Mouse (Mus musculus) erythroblast, adult 5-6 weeks (primary cell): ENCODE measurements around the gene Calr. TPM values are rescaled to one million over a fixed set of nuclear protein-coding genes. Genes with fewer than 3 reads are reported as not detected.
"Not testable (repeated sequence)": the region's sequence is repeated elsewhere in the genome, so short reads cannot be mapped to it uniquely, and the experiment has no call there.

ENCODE experiments used
- ATAC-seq: replicated peaks from 2 replicates; pipeline ENCODE4 v1.8.0; 2016; ENCODE audit warnings: moderate number of reproducible peaks, mild to moderate bottlenecking, moderate TSS enrichment, inconsistent platforms; ENCODE audit not compliant: poor library complexity, low FRiP score, severe bottlenecking
- total RNA-seq, 2 experiments: library from RNA; stranded (forward) in 1 of 2; stranded (reverse) in 1 of 2; fragments of 150-400 nt in 1 of 2; fragments of 200-764, 138-1000 nt in 1 of 2; gene quantifications; 2 replicates each; pipeline versions ENCODE4 v1.2.3 to v1.2.4; 2015 to 2017; ENCODE audit warnings: low replicate concordance in 2 of 2

The Calr gene
- total RNA-seq, 2 experiments from 2014 or later: 255 to 800 TPM

- ATAC-seq: peak; percentile 15; the same call in 1 of the 2 replicates
These were observed 1.2 kb downstream of the Calr start for GRCm38 (mm10) chr8:84845355-84846093.

DNA sequence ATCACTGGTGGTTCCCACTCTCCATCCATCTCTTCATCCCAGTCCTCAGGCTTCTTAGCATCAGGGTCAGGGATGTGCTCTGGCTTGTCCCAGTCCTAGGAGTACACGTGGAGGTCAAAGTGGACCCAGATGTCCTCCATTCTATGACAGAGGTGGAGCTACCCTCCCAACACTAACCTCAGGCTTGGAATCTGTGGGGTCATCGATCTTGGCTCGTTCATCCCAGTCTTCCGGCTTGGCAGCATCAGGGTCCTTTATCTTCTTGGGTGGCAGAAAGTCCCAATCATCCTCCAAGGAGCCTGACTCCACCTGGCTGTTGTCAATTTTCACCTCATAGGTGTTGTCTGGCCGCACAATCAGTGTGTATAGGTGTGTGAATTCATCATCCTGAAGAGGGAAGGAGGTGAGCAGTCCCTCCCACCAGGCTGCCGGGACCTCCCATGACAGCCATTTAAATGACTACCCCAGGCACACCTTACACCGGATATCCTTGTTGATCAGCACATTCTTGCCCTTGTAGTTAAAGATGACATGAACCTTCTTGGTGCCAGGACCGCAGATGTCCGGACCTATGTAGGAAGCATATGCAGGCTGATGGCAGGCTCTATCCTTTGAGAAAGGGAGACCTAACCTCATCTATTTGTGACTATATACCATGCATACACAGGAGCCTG lies 2.2 kb downstream of the Calr start:
- ATAC-seq: no peak

- no peak for ATAC-seq
These were observed 5.2 kb downstream of the Calr start for GRCm38 (mm10) chr8:84841514-84841913.

- peak; percentile 73 for ATAC-seq
These were observed 6.3 kb downstream of the Calr start, which contains the start of gene Rad23a for GRCm38 (mm10) chr8:84840248-84840999. TSS of gene Rad23a (minus strand) at chr8:84840665.

GRCm38 (mm10) chr8:84839875-84840247 lies 6.9 kb downstream of the Calr start:
- no peak for ATAC-seq

GRCm38 (mm10) chr8:84839411-84839810 lies 7.3 kb downstream of the Calr start:
- no peak for ATAC-seq

DNA sequence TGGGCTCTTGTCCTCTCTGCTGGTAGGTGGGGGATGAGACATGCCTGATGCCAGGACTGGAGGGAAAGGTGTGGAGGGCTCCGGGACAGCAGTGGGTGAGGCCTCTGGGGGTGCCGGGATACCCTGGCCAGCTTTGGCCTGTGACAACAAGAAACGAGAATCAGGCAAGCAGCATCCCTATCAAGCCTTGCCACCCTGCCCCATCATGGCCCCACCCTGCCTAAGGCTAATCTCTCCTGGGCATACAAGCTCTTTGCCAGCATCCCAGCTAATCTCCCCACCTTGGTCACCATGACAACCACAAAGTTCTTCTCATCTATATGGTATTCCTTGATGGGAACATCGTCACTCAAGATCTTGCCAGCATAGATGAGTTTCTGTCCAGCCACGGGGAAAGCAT lies 8.2 kb downstream of the Calr start:
- ATAC-seq: peak; percentile 74

- peak; percentile 11 for ATAC-seq
These were observed 8.7 kb downstream of the Calr start for GRCm38 (mm10) chr8:84837912-84838470.

- ATAC-seq: no peak
These were observed 9.4 kb downstream of the Calr start for GRCm38 (mm10) chr8:84837149-84837911.

DNA sequence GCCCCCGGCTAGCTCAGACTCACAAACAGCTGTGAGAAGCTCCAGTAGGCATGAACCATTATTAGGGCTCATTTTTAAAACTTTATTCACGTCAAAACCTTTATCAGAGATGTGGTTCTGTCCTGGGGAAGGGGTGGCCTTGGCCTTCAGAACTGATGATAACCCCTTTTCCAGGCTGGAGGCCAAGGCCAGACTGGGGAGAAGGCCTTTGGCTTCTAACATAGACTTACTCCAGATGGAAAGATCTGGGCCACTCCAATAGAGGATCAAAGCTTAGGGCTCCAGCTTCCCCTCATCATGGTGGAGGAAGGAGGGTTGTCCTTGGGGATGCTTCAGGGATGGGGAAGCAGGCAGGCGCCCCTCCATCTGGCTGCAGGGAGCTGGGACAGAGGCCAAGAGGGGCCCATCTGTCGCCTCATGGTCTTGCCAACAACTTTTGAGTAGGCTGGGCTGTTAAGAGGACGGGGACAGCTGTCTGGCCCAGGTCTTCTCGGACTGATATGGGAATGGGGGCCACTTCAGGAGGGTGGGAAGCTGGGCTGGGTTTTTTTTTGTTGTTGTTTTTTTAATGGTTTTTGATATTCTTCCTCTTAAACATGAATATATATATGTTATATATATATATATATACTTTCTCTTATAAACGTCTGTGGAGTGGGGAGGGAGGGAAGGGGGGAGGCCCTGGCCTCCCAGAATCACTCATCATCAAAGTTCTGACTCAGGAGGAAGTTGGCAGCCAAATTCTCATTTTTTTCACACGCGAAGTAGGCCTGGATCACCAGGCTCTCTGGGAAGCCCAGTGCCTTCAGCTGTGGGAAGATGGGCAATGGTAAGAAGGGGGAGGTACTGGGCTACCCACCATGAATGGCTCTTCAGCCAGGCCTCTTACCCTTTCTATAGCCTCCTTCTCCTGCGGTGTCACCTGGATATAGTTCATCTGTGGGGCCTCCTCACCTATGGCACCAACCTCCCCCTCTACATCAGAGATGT lies 11.6 kb downstream of the Calr start:
- no peak for ATAC-seq

- ATAC-seq: no peak
These were observed 12.5 kb downstream of the Calr start for GRCm38 (mm10) chr8:84834002-84834865.

DNA sequence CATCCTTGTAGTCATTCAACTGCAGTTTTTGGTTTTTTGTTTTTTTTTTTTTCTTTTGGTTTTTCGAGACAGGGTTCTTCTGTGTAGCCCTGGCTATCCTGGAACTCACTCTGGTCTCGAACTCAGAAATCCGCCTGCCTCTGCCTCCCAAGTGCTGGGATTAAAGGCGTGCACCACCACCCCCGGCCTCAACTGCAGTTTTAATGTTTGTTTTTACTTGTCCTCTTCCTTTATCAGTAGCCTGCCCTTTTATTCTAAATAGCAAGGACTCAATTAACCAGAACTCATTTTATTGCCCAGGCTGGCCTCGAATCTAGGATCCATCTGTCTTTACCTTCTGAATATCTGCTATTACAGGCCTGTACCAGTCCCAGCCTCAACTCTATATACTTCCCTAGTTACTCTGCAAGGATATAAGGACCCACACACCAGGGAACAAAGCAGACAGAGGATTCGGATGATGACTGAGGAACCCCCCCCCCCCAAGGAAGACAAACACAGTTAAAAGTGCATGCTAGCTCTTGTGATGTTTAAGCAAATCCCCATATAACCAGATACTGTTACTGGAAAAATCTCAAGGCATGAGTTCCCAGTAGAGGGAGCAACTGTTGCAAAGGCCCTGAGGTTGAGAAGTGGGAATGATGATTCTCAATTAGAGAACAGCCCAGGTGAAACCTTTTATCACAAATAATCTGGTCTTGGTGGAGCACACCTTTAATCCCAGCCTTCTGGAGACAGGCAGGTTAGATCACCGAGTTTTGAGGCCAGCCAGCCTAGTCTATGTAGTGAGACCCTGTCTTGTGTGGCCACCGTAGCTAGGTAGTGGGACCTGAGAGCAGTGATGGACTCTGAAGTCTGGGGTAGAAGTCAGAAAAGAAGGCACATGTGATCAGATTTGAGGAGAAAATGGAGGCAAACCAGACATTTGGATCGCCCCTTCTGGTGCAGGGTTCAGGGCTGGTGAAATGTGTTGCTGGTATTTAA lies 13.7 kb downstream of the Calr start:
- ATAC-seq: peak; percentile 15; the same call in 1 of the 2 replicates

- ATAC-seq: peak; percentile 72
These were observed 14.6 kb downstream of the Calr start for GRCm38 (mm10) chr8:84832034-84832717.

- ATAC-seq: peak; percentile 71
These were observed 15.2 kb downstream of the Calr start, which contains the start of gene Gadd45gip1 for GRCm38 (mm10) chr8:84831490-84831889. TSS of gene Gadd45gip1 (plus strand) at chr8:84831522.

DNA sequence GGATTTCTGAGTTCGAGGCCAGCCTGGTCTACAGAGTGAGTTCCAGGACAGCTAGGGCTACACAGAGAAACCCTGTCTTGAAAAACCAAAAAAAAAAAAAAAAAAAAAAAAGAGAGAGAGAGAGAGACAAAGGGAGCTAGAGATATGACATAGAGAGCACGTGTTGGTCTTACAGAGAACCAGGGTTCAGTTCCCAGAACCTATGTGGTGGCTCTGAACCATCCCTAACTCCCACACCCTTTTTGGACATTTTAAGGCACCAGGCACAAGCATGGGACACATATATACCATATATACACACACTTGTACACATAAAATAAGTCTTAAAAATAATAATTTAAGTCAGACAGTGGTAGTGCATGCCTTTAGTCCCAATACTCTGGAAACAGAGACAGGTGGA lies 20.2 kb downstream of the Calr start:
- ATAC-seq: not testable (repeated sequence)

- no peak for ATAC-seq
These were observed 21.1 kb downstream of the Calr start for GRCm38 (mm10) chr8:84825636-84826035.
